Mouse (Mus musculus): ENCODE results near the gene Adamts14.

The Adamts14 gene

DNA sequence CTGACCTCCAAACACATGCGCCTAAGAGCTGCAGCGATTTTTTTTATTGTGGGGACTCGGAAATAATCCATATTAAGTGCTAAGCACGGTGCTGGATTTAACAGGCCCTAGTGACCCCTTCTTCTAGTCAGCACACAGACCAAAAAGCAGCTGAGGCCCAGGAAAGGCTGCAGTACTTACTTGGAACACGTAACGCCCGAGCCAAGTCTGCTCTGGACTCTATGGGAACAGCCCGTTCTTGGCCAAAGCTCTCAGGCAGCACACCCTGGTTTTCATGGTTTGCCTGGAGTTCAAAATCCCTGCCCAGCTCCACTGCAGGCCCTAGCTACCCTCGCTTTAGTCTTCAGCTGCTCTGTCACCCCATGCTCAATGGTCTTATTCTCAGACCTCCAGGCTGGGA is 78.6 kb downstream of the Adamts14 start:
- DNase-seq (ENCODE audit: extremely low read depth, low read depth, low spot score) = no peak

DNA sequence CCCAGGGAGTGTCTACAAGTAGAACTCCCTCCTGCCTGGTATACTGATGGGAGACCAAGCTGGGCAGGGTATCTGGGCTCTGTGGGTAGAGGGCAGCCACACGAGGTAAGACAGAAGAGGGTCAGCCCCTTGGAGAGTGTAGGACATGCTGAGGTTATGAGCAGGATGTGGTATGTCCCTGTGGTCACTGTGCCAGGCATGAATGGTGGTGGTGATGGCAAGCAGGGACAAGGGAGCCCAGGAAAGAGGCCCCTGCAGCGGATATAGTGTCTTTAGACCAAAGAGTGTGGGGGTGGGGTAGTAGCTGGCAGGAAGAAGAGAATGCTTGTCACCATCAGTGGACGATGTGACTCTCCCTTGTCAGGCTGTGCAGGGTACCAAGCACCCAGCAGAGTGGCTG is 85.2 kb downstream of the Adamts14 start:
- DNase-seq (ENCODE audit: extremely low read depth, low read depth, low spot score) = no peak

DNA sequence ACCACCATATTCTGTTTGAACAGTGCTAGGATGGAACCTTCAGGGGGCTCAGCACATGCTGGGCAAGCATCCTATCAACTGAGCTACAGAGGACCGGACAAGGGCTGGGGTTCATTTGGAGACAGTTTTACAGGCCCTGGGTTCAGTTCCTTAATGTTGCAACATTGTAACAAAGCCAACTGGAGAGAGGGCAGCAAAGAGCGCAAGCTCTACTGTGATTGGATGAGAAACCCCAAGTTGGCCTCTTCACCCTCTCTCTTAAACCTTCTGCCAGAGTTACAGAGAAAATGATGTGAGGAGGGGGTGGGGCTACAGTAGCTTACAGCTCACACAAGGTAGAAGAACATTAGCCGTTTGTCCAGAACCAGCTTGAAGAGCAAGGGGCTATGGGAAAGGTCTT is 86.2 kb downstream of the Adamts14 start:
- no peak for DNase-seq (ENCODE audit: extremely low read depth, low read depth, low spot score)

DNA sequence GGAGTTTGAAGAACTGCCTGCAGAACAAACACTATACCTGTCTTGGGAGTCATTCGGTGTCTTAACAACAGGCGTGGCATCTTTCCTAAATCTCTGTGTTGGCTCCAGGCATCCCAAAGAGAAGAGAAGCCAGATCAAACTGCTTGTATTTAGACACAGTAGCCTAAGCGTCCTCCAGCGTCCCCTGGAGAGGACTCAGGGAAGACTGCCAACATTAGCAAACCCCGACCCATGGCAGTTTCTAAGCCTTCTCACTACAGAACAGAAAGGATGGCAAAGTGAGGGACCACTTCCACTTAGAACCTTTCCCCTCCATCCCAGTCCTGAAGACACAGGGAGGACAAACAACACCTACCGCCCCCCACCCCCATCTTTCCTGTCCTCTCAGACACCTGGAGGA is 93.3 kb downstream of the Adamts14 start:
- DNase-seq (ENCODE audit: extremely low read depth, low read depth, low spot score) = no peak

DNA sequence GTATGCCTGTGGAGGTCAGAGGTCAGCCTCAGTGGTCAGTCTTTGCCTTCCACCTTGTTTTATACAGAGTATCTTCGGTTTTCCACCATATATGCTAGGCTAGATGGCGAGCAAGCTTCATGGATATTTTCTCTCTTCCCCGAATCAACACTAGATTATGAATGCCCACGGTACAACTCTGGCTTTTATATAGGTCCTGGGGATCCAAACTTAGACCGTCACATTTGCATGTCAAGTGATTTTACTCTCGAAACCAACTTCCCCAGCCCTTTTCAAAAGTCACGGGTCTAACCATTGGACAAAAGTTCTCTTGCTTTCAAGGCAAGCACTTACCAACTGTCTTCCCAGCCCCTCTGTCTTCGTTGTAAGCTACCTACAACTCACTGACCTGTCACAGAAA is 94.6 kb downstream of the Adamts14 start:
- no peak for DNase-seq (ENCODE audit: extremely low read depth, low read depth, low spot score)

DNA sequence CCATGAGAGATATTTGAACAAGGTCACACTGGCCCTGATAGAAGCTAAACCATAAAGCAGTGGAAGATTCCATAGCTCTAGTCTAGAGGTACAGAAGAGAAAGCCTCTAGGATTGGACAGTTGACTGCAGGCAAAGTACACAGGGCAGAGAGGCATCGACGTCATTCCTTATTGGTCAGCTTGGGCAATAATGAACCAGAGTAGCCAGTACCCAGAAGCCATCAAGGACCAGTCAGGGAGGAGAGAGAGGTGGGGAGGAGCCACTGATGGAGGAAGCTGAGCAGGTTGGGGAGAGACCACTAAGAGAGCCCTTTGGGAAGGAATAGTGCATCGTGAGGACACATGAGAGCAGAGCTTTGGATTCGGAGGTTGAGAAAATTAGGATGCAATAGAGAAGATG is 95.5 kb downstream of the Adamts14 start:
- DNase-seq (ENCODE audit: extremely low read depth, low read depth, low spot score) = no peak

DNA sequence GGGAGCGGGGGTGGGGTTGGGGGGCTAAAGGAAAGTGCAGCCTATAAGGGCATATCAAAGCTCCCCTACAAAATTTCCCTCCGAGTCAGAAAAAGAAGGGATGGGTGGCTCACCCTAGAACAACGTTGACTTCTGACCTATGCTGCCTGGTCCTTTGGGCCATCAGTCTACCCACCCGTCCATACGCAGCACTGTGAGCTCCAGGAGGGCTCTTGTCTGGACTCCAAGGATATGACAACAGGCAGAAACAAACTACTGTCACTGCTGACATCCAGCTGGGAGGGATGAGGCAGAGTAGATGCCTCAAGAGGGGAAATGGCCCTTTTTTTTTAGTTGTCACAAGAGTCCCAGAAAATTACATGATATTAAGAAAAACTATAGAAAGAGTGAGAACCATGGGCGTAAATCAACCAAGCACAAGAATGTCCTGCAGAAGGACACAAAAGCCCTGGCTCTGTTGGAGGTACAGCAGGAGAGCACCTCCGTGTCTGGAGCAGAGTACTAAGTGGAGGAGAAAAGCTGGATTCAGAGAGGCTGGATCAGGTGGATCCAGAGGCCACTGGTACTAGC is 96.9 kb downstream of the Adamts14 start:
- DNase-seq (ENCODE audit: extremely low read depth, low read depth, low spot score) = no peak

DNA sequence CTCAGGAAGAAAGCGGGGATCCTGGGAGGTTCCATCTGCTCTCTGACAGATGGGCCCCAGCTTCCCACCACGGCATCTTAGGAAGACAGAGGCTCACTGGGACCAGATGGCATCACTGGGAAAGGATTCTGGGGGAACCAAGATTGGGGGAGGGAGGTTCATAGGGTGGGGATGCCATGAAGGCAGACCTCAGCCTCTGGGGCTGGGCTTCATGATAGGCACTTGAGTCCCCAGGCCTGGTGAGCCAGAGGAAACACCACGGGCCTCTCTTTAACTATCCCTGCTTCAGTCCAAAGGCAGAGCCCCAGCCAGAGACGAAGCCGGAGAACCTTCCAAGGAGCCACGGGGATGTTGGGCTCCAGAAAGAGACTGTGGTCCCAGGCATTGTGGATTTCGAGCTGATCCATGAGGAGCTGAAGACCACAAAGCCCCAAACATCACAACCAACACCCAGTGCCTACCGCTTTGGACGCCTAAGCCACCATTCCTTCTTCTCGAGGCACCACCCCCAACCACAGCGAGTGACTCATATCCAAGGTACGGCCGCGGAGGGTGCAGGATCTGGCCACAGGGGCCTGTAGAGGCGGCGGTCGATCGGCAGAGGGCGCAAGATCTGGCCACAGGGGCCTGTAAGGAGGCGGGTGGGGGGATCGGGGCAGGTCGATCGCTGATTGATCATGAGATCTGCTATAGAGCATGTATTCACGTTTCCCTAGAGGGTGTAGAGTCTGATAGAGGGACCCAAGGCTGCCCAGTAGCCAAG is 97.6 kb downstream of the Adamts14 start:
- DNase-seq (ENCODE audit: extremely low read depth, low read depth, low spot score) = no peak

DNA sequence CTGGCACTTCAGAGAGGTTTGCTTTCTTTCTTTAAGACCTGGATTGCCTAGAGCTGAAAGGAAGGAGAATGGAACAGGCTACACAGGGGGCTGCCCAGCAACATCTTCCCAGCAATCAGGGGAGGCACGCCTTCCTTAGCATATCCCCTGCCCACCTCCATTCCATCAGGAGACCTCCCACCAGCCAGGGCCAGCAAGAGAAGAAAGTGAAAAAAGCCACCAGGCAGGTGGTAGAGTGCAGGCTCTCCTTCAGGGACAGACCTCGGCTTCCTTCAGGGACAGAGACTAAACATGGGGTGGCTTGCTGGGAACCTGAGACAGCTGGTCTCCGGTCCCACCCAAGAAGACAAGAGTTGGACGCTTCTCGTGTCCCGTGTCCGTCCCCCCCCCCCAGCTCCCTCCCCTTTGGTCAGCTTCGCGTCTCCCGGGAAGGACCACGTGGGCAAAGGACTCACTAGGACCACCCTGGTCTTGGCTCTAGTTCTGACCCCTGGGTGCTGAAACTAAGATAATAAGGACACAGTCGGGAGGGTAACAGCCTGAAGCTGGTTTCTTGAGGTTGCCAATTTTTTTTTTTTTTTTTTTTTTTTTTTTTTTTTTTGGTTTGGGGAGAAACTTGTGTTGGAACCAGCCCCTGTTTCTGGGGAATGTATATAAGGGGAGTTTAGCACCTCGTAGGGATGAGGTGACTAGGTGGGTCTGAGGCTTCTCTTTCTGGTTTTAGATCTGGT is 98.4 kb downstream of the Adamts14 start:
- no peak for DNase-seq (ENCODE audit: extremely low read depth, low read depth, low spot score)

DNA sequence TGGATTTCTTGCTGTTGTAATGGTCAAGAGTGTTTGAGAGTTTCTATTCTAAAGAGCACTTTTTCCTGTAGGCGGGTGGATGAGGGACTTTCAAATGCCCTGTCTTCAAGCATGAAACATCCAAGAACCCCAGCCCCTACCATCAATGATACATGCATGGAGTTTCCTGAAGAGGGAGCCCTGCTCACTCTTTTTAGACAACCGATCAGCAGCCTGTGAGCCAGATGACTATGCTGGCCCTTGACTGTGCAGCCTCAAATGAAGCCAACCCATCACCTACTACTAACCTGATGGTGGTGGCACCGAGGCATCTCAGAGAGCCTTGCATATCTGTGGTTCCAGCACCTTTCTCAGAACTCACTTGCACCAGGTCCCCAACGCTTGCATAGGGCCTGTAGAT is 100.7 kb downstream of the Adamts14 start:
- no peak for DNase-seq (ENCODE audit: extremely low read depth, low read depth, low spot score)

DNA sequence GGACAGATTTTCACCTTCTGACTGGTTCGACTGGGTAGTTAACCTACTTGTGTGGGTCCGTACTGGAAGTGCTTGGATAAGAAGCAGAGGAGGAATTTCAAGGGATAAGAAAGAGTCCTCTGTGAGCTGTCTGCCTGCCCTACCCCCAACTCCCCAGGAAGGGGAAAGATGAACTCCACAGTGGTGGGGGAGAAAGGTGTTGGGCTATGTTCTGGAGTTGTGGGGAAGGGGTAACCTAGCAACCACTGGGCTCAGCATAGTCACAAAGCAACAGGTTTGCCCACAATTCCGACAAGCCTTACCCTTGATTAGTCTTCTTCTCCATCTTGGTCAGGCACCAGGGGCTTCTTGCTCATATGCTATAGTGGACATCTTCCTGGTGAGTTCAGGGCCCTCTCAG is 101.6 kb downstream of the Adamts14 start, which contains the start of gene Tbata:
TSS of gene Tbata (plus strand) at position 301 of the 400 bp plus-strand sequence.
- DNase-seq (ENCODE audit: extremely low read depth, low read depth, low spot score) = no peak

DNA sequence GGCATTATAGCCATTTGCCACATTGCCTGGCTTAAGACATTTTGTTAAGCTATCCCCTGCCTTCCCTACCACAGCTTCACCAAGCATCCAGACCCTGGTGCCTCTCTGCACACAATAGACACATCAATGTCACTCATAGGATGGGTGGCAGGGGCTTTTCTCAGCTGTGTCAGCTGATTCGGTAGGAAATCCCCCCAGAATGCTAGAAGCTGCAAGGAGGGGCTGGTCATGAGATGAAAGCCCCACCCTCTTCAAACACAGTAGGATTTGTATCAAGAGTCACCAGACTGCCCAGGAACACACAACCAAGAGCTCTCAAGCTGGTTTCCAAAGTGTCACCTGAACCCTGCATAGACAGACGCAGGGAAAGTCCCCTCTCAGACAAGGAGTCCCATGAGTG is 104.8 kb downstream of the Adamts14 start:
- DNase-seq (ENCODE audit: extremely low read depth, low read depth, low spot score) = no peak

DNA sequence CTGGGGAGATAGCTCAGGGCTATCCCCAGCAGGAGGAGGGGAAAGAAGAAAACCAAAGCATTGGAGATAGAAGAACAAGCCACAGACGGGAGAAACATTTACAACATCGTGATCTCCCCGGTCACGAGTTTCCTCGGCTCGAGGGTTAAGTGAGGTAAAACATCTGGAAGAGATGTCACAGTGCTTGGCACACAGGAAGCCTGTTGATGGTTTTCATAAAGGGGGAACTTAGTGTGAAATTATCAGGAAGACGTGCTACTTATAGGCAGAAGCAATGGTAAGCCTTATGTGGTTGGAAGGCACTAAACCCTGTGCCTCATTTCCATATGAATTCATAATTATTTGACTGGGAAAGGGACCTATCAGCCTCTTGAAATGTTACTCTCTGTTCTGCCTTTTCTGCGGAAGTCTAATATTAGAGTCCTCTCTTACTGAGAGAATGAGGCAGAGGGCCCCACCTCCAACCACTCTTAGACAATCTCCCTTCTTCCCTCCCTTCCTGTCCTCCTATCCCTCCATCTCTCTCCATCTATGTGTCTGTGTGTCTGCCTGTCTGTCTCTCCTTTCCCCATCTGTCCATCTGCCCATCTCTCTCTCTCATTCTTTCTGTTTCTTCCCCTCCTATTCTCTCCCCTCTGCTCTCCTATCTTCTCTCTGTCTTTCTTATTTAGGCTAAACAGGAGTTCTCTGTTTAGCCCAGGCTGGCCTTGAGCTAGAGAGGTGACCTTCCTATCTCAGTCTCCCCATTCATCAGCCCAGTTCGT is 105.7 kb downstream of the Adamts14 start:
- DNase-seq (ENCODE audit: extremely low read depth, low read depth, low spot score) = no peak

DNA sequence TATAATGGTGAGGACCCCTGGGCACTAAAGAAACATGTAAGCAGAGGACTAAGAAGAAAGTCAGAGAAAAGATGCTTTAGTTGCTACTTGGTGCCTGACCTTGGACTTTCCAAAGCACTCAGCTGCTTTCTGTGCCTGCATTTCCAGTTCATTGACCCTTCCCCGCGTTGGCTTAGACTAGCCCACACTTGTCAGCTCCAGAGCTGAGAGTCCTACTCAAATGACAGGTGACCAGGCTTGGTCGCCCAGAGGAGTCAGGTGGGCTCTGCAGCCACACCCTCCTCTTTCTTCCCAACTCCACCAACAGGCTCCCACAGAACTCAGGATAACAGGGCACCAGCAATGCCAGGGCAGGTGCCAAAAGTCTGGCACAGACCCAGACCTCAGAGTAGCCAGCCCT is 110.9 kb downstream of the Adamts14 start:
- DNase-seq (ENCODE audit: extremely low read depth, low read depth, low spot score) = no peak

DNA sequence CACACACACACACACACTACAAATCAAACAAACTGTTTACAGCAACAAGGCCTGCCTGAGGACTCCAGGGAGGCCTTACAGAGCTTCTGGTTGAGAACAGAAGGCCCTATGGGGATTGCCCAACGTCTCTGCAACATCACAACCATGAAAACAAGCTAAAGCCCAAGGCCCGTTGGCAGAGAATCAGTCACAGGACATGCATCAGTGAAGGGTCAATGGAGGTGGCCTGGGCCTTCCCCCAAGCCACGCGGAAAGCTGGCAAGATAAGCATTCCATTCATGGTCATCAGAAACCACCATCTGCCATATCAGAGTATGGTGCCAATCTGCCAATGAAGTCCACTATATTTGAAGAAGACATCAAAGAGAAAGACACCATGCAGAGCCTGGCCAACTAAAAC is 112.6 kb downstream of the Adamts14 start:
- no peak for DNase-seq (ENCODE audit: extremely low read depth, low read depth, low spot score)

DNA sequence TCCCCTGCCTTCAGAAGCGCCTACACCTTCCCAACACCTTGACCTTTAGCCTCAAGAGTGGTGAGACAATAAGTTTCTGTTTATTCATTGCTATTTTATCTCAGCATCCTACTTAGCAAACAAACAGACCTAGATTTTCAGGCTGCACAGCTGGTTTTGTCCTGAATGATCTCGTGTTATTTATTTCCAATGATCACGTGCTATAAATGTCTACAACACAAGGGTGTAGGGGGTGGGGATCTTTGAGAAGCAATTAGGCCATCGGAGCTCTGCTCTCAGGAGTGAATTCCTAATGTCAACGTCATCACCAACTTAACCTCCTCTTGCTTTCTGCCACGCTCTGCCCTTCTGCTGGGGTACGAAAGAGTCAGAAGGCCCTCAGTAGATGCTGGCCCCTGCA is 113.1 kb downstream of the Adamts14 start:
- DNase-seq (ENCODE audit: extremely low read depth, low read depth, low spot score) = no peak

DNA sequence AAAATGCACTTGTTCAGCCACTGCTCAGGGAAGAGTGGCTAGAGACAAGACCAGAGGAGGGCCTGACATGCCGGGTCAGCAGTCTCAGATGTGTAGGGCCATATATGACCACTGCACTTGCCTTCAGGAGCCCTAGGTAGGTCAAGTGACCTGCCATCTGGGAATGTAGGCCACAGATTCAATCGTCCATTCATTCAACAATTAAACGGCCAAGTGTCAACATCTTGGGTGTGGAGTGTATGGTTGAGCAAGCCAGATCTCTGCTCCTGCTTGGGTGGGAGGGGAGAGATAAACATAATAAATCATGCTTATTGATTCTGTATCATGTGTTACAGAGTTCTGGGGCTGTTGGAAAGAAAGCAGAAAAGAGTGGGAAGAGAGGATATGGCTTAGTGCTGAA is 114.6 kb downstream of the Adamts14 start:
- DNase-seq (ENCODE audit: extremely low read depth, low read depth, low spot score) = no peak

DNA sequence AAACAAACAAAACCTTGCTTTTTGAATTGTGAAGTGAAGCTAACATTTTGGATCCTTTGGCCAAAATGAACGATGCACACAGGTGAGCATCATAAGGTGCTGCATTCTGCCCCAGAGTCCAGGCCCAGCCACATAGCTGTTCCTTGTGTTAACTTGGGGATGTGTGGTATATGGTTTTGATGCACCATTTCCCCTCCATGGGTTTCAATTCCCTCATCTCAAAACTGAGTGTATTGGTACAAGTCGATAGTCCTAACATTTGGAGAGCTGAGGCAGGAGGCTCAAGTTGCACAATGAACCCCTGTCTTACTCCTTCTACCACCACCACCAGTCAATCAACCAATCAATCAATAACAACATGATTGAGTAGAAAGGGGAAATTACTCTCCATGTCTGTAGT is 116.8 kb downstream of the Adamts14 start:
- no peak for DNase-seq (ENCODE audit: extremely low read depth, low read depth, low spot score)

DNA sequence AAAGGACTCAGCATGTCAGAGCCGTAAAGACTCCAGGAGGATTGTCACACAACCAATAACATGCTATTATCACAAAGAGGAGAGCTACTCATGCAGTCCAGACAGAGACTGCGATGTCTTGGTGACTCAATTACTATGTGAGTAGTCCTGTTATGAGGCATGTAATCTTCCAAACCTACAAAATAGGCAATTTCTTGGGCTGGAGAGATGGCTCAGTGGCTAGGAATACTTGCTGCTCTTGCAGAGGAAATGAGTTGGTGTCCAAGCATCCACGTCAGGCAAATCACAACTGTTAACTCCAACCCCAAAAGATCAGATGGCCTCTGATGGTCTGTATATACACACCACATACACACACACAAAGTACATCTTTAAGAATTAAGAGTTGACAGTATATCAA is 117.6 kb downstream of the Adamts14 start:
- DNase-seq (ENCODE audit: extremely low read depth, low read depth, low spot score) = no peak

DNA sequence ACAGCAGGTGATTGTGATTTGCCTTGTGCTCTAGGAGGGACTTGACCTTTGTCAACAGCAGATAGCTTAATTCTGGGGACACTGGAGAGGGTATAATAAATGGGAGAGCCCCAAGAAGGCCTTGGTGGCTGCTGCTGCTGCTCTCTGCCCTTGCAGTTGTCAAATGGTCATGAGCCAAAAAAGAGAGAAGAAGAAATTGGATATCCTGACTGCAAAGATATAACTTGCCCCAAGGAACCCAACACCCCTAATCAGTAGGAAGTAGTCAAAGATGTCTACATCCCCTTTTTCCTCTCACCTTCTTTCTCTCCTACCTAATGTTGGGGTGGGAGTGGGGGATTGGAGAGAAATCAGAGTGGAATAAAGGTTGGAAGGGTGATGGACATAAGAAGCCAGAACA is 121.1 kb downstream of the Adamts14 start:
- DNase-seq (ENCODE audit: extremely low read depth, low read depth, low spot score) = no peak

DNA sequence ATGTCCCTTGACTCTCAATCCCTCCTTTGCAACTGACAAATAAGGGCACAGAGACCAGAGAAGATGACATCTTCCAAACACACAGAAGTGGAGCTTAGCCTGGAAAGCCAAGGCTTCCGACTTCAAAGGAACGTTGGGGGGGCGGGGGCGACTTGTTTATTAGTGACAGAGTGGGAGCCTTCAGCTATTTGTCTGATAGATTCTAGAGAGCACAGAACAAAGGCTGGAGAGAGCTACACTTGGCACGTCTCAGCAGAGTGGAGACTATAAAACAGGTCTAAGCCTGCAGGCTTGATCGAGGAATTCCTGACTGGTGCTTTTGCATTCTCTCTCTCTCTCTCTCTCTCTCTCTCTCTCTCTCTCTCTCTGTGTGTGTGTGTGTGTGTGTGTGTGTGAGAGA is 122.6 kb downstream of the Adamts14 start:
- DNase-seq (ENCODE audit: extremely low read depth, low read depth, low spot score) = no peak

DNA sequence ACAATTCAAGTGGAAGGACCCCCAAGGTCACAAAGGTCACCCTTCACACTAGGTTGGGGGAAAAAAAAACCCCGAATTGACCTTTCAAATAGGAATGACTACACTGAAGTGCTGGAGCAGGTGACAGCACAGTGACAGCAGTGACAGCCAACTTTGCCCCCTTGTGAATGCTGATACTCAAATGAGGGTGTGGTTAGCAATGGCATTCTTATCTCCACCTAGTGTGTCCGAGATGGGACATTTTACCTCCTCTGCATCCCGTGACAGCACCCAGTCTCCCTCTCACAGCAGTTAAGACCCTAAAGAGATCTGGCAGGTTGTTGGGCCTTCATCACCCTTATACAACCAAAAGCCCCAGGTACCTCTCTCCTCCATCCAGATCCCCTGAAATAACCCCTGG is 123.8 kb downstream of the Adamts14 start:
- no peak for DNase-seq (ENCODE audit: extremely low read depth, low read depth, low spot score)
